Mouse (Mus musculus) adrenal gland, postnatal 25 days (tissue): ENCODE results near the gene Grb2. TPM values are rescaled to one million over a fixed set of nuclear protein-coding genes. Genes with fewer than 3 reads are reported as not detected.

Source experiments
- DNase-seq: peaks from one replicate; pipeline ENCODE4 v3.0.0; 2021; ENCODE audit warnings: mixed read lengths
- total RNA-seq: library from RNA; stranded (reverse); gene quantifications from 2 replicates; pipeline ENCODE4 v1.2.3, GENCODE M21; 2021

Gene Grb2
- total RNA-seq, 1 experiment from 2014 or later, result 166 TPM

GRCm38 (mm10) chr11:115626824-115627616 is 81.4 kb downstream of the Grb2 start:
- DNase-seq, result no peak

- DNase-seq, result no peak
Observed at GRCm38 (mm10) chr11:115625877-115626276, 82.5 kb downstream of the Grb2 start.

DNA sequence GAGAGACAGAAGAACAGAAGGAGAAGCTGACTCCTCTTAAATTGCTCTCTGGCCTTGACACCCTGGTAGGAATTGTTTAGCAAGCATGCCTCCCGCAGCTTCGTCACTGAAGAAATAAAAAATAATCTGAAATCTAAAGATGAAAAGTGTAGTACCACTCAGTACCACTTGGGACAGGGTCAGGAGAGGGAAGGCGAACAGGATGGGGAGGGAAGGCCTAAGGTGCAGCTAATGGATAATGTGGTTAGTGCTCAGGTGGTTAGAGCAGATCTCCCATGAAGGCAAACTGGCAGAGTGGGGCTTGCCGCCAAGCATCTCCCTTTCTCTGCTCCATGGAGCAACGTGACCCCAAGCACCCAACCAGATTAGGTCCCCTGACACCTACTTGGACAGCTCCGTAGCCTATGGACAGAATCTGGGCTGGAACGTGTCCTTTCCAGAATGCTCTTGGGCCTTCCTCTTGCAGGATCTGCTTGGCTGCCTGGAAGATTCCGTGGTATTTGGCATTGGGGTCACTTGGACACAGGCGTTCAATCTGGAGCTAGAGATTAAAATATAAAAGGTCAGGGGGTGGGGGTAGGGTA is 84.8 kb downstream of the Grb2 start:
- DNase-seq, result no peak

GRCm38 (mm10) chr11:115619949-115620348 is 88.4 kb downstream of the Grb2 start:
- DNase-seq, result no peak

DNA sequence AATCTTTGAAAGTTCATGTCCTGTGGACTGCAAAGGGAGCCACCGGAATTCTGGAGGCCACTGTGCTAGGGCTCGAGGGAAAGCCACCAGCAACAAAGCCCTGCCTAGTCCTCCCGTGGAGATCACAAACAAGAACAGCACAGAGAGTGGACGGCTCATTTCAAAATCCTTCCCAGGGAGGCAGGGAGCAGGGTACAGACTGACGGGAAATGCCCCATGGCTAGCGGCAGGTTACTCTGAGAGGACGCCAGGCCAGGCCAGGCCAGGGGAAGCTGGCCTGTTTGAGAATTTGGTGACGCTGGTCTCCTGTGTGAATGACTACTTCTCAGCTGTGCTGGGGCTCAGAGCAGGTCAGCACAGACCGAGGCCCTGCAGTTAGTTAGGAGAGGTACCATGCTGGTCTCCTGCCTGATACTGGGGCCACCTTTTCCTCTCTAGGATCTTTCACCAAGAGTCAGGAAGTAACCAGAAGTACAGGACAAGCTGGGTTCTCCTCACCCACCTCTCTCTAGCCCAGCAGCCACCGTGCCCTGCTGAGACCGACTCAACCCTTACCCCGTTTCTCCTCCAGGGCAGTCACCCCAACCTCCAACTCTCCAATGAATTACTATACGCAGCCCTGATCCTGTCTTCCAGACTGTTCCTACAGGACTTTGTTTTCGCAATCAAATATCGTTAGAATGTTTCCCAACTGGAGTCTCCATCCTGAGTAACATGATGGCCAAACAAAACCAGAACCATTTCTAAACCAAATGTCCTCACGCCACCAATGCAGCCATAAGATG is 89.5 kb downstream of the Grb2 start:
- DNase-seq, result no peak

DNA sequence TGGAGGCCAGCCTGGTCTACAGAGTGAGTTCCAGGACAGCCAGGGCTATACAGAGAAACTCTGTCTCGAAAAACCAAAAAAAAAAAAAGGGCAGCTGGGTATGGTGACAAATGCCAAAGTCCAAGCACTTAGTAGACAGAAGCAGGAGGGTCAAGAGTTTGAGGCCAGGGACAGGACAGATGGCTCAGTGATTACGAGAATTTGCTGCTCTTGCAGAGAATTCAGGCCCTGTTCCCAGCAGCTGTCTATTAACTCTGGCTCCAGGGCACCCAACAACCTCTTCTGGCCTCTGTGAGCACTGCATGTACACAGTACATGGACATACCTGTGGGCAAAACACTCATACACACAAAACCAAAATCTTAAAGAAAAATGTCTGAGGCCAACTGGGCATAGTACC is 90.4 kb downstream of the Grb2 start:
- DNase-seq, result no peak

GRCm38 (mm10) chr11:115616893-115617292 is 91.5 kb downstream of the Grb2 start:
- peak; percentile 66 for DNase-seq

GRCm38 (mm10) chr11:115616371-115616770 is 92.0 kb downstream of the Grb2 start:
- no peak for DNase-seq

DNA sequence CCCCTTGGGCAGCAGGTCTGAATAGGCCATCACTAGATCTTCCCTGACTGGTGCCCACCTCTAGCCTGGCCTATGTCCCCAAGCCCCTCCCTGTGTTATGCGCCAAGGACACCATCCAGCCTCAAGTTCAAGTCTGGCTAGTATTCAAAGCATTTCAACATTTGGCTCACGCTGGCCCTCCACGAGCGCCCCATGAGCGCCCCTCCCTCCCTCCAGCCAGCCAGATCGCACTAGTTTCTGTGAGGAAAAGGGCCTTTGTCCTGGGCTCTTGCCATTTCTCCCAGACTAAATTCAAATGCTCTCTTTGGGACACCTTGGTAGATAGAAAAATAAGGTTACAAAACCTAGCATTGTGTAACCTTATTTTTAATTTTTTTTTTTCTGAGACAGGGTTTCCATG is 92.5 kb downstream of the Grb2 start:
- peak; percentile 54 for DNase-seq

- DNase-seq, result peak; percentile 59
Observed at GRCm38 (mm10) chr11:115615108-115615825, 93.1 kb downstream of the Grb2 start.

- no peak for DNase-seq
Observed at GRCm38 (mm10) chr11:115614346-115615107, 93.9 kb downstream of the Grb2 start.

DNA sequence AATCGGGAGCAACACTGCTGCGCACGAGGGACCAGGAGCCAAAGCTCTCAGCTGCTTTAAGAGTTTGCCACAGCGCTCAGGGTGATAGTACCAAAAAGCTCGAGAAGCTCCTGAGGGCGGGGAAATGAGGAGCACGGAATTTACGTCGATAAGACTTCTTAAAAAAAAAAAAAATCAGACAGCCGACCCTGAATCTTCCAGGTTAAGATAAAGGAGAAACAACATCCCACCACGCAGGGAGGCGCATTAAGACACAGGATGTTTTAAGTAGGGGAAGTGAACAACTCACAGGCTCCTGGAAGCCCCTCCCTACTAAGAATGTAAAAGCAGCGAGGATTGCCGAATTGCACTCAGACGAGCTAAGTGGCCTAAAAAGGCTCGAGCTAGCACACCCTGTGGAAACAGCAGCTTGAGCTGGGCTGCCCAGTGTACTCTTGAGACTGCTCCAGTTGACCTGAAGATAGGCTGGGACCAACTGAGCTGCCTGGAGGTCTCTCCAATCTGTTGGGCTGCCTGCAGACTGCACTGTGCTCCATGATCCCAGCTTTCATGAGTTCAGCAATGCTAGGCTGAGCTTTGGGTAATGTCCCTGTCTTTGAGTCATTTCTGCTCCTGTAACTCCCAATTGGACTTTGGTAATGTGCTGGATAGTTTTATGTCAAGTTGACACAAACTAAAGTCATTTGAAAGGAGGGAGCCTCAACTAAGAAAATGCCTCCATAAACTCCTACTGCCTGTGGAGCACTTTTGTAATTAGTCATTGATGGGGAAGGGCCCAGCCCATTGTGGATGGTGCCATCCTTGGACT is 95.1 kb downstream of the Grb2 start:
- no peak for DNase-seq

- DNase-seq, result peak; percentile 93
Observed at GRCm38 (mm10) chr11:115612410-115613137, 95.8 kb downstream of the Grb2 start, which contains the start of gene Mif4gd. Gene Mif4gd, minus strand, starts transcription at chr11:115612969.

DNA sequence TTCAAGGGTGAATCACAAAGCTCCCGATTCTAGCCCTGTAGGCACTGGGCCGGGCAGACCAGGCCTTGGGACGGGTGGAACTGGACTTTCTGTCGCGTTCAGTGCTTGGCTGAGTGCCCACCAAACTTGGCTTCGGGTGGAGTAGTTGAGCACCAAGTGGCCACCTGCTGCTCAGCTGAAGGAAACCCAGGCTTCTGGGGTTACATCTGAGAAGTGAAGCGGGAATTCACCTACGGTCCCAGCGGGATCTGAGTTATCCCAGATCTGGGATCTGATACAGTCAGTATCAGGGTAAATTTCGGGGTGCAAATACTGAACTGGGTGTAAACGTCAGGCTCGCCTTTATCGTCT is 96.4 kb downstream of the Grb2 start:
- DNase-seq, result peak; percentile 92

DNA sequence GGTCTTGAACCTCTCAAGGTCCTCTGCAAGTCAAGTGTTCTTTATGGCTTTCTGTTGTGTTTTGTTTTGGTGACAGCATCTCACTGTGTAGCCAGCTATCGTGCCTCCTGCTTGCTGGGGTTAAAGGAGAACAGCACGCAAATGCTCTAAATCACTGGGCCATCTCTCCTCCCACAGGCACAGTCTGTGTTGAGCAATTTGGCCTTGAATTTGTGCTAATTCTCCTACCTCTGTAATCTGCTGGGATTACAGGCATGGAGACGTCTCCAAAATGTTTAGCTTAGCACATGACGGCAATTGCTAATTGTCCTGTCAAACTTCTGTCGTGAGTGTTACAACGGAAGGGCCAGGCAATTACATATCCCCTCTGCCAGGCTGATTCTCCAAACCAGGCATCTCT is 97.2 kb downstream of the Grb2 start:
- DNase-seq, result no peak

DNA sequence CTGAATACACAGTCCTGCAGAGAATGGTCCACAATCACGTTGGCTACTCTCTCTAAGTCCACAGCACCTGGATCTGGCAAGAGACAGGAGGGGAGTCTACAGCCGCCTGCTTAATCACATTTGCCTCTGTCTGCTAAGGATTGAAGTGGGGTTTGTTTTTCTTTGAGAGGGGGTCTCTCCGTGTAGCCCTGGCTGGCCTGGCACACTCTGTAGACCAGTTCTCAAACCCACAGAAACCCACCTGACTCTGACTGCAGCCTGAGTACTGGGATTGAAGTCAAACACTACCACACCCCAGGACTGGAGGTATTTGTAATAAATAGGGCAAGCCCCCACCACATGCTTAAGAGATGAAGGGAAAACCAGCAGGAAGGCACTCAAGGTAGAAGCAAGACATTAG is 98.8 kb downstream of the Grb2 start:
- no peak for DNase-seq

GRCm38 (mm10) chr11:115608421-115609399 is 99.7 kb downstream of the Grb2 start:
- DNase-seq, result no peak

DNA sequence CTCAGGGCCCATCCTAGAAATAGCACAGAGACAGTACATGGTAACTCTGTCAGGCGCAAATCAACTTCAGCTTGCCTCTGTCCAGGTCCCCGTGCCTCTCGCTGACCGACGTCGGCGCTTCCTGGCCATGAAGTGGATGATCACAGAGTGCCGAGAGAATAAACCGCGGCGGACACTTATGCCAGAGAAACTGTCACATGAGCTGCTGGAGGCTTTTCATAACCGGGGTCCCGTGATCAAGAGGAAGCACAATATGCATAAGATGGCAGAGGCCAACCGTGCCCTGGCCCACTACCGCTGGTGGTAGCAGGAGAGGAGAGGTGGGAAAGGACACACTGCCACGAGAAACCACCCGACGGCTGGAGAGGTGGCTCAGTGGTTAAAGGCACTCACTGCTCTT is 101.7 kb downstream of the Grb2 start:
- no peak for DNase-seq

- no peak for DNase-seq
Observed at GRCm38 (mm10) chr11:115604304-115604696, 104.1 kb downstream of the Grb2 start.
